Mouse (Mus musculus) myocyte (in vitro differentiated cells): ENCODE data around the gene Cfap299.

ENCODE experiments used
- MYOG ChIP-seq, 3 experiments: IDR thresholded peaks; one replicate each; pipeline ENCODE4 v1.6.1; 2011; ENCODE audit warnings: control low read depth in 2 of 3, low read depth in 2 of 3, mild to moderate bottlenecking in 2 of 3; ENCODE audit not compliant: insufficient read length in 2 of 3, control insufficient read depth in 1 of 3, insufficient read depth in 1 of 3
- POLR2A ChIP-seq: IDR thresholded peaks from one replicate; pipeline ENCODE4 v1.6.1; 2011; ENCODE audit warnings: low read depth, mild to moderate bottlenecking, control low read depth, moderate library complexity; ENCODE audit not compliant: insufficient read length

DNA sequence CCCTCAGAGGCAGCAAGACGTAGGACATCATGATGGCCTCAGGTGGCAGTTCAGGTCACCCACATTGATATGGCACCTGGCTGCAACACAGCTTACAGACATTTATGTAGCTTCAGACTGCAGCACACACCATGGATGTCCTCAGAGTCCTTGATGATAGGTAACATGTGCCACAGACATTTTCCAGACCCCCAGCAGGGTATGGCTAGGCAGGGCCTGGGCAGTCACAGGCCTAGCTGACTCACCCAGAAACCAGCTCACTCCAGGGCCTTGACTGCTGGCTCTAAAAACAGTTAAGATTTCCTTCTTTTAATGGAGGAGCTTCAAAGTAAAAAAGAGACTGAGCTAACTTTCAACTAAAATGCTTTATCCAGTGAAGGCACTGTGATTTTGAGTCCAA is 95.9 kb downstream of the Cfap299 start:
- TF ChIP-seq MYOG (IDR thresholded peaks at IDR 0.05; ENCODE audit: control insufficient read depth in 1 of 3, insufficient read depth in 1 of 3, insufficient read length in 2 of 3, low read depth in 2 of 3) (no peak), POLR2A (no peak)
